Mouse (Mus musculus) intestine, embryonic 15.5 days (tissue): ENCODE results near the gene Wdhd1. TPM values are rescaled to one million over a fixed set of nuclear protein-coding genes. Genes with fewer than 3 reads are reported as not detected.
A peak's percentile ranks its signal among the peaks of the same experiment; 100 is the strongest.
"Not testable (repeated sequence)": the region's sequence is repeated elsewhere in the genome, so short reads cannot be mapped to it uniquely, and the experiment has no call there.

Experiments
- ATAC-seq: fragments of 200-750 bp; cut with Nextera tagmentation; 2 replicates; pipeline ENCODE4 v1.8.0; 2017; ENCODE audit warnings: moderate TSS enrichment, moderate library complexity
- H3K27ac ChIP-seq: fragments of 300-500 bp; sonication (generic); 2 replicates; pipeline ENCODE4 v1.5.1; 2015; ENCODE audit warnings: mild to moderate bottlenecking, inconsistent platforms
- H3K27me3 ChIP-seq: fragments of 300-500 bp; sonication (generic); replicated peaks from 2 replicates; pipeline ENCODE4 v1.6.1; 2015; ENCODE audit warnings: inconsistent platforms
- H3K36me3 ChIP-seq: fragments of 300-500 bp; sonication (generic); 2 replicates; pipeline ENCODE4 v1.6.1; 2015; ENCODE audit warnings: inconsistent platforms
- H3K4me1 ChIP-seq: fragments of 300-500 bp; sonication (generic); replicated peaks from 2 replicates; pipeline ENCODE4 v1.6.1; 2015; ENCODE audit warnings: inconsistent platforms
- H3K4me2 ChIP-seq: fragments of 300-500 bp; sonication (generic); replicated peaks from 2 replicates; pipeline ENCODE4 v1.6.1; 2015; ENCODE audit warnings: mild to moderate bottlenecking, inconsistent platforms
- H3K4me3 ChIP-seq: fragments of 300-500 bp; sonication (generic); replicated peaks from 2 replicates; pipeline ENCODE4 v1.5.1; 2015; ENCODE audit warnings: inconsistent platforms
- H3K9ac ChIP-seq: fragments of 300-500 bp; sonication (generic); 2 replicates; pipeline ENCODE4 v1.6.1; 2015; ENCODE audit warnings: inconsistent platforms
- H3K9me3 ChIP-seq: fragments of 300-500 bp; sonication (generic); 2 replicates; pipeline ENCODE4 v1.6.1; 2016; ENCODE audit warnings: inconsistent platforms
- WGBS: fragments of 180-500 bp; shearing (Covaris S2); methylation state at CpG from one replicate; pipeline ENCODE4 v1.1.7; 2015; 5-methylcytosine and 5-hydroxymethylcytosine counted together
- polyA plus RNA-seq: library from polyadenylated mRNA; unstranded; fragments of >200 nt; fragmentation: Nextera tagmentation; extraction: Ambion mirVana; gene quantifications from 2 replicates; pipeline ENCODE4 v1.2.1, GENCODE M21; 2015

The Wdhd1 gene
- 25.1 and 28.4 TPM in 2 replicates for polyA plus RNA-seq

DNA sequence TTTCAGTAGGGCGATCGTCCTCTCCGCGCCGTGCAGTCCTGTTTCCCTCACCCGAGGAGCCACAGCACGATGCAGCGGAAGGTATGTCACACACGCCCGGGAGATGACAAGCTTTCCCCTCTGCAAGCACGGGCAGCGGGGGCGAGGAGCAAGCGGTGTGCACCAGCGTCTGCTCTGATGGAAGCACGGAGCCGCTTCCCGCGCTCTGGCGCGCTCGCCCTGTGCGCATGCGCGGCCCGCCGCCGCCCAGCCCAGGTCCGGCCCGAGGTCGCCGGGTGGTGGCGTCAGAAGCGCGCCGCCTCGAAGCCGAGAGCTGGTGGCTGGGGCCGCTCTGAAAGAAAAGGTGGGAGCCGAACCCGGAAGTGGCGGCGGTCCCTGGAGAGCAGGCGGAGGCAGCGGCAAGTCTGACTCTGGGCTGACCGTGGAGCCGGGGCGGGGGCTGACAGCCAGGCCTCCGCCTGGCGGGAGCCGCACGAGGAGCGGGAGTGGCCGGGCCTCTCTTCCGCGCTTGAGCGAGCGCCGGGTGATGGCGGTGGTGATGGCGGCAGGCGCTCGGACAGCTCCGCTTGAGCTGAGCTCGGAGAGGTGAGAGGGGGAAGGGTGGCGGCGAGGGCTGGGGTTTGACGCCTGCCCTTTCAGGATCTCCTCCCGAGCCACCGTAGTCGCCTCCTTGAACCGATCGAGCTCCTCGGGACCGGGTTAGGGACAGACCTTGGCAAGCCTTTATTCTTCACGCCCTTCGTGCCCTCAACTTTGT is at the start of gene Wdhd1, which contains the start of gene Socs4:
TSS of gene Wdhd1 (minus strand) at position 221 of the 757 bp plus-strand sequence.
TSS of gene Socs4 (plus strand) at position 295 of the 757 bp plus-strand sequence.
- no peaks in the 10 kb centered on the region for H3K36me3 ChIP-seq
- H3K27me3 ChIP-seq: no peaks in the 10 kb centered on the region
- WGBS: under 1% methylated on average over 75 of the region's 77 CpGs
- H3K4me2 ChIP-seq: peak within 1 kb of the TSS; percentile 75
- H3K9ac ChIP-seq: peak within 1 kb of the TSS; percentile 83
- peak within 1 kb of the TSS; percentile 97 for H3K27ac ChIP-seq
- 0 out of 2 replicates have a peak, but pooled peaks cover 4% of the 10 kb centered on the region for H3K4me1 ChIP-seq
- peak within 1 kb of the TSS; percentile 81 for H3K4me3 ChIP-seq
- peak; percentile 98 for ATAC-seq
- H3K9me3 ChIP-seq: no peaks in the 10 kb centered on the region

DNA sequence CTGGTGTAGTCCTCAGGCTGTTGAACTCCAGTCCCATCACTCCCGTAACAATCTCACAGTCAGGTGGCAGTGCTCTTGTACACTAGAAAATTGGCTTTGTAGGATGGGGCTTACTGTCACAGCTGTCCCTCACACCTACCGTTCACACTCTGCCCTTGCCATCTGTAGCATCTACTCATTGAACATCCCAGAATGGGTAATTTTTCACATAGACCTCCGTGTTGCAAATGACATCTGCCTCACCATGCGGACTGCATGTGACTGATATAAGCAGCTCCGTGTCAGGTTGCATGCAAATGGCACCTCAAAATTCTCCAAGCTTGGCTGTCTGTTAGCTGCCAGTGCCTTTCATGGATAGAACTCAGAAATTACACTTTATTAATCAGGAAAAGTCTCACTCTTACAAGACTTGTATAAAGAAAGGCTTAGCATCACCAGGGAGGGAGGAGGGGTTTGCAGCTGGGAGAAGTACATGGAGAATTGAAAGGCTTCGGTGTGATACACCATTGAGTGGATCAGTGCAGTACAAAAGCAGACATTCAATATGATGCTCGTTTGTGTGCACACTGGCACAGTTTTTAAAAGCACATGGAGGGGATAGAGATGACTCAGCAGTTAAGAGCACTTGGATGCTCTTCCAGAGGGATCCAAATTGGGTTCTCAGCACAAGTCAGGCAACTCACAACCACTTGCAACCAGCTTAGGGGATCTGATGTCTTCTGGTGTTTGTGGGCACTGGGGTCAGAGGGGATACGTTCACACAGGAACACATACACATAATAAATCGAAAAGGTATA is 49.5 kb upstream of the Wdhd1 start:
- H3K27me3 ChIP-seq: no peaks in the 10 kb centered on the region
- 0 out of 2 replicates have a peak, but pooled peaks cover 3% of the 10 kb centered on the region for H3K36me3 ChIP-seq
- H3K4me2 ChIP-seq: no peak overlapping the region; the same call in 1 of the 2 replicates
- no peak overlapping the region for H3K4me3 ChIP-seq
- no peak overlapping the region for H3K27ac ChIP-seq
- H3K4me1 ChIP-seq: no peaks in the 10 kb centered on the region
- WGBS: 82% methylated on average over 9 of the region's 9 CpGs
- H3K9ac ChIP-seq: no peak overlapping the region
- no peak for ATAC-seq
- no peaks in the 10 kb centered on the region for H3K9me3 ChIP-seq

DNA sequence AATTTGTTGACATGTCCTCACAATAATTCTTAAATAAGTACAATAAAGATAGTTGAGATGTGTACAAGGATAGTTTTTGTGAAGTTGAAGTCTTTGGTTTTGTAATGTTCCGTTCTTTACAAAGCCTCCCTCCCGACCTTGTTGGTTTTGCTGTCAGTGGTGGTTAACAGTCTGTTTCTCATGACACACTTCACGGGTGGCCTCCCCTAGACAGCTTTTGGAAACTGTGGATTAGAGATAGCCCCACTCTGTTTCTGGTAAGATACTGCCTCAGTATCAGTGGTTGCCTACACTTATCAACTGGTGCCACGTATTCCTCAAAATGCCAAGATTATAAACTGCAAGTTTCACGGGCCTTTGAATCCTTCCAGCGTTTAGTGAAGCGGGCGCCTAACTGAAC is 44.9 kb upstream of the Wdhd1 start:
- H3K36me3 ChIP-seq: peaks cover 13% of the 10 kb centered on the region; the same call in 1 of the 2 replicates
- H3K4me3 ChIP-seq, H3K4me1 ChIP-seq, H3K9ac ChIP-seq, H3K9me3 ChIP-seq, H3K4me2 ChIP-seq, ATAC-seq, H3K27ac ChIP-seq, H3K27me3 ChIP-seq: not testable (repeated sequence)
- WGBS: 91% methylated on average over 7 of the region's 8 CpGs

DNA sequence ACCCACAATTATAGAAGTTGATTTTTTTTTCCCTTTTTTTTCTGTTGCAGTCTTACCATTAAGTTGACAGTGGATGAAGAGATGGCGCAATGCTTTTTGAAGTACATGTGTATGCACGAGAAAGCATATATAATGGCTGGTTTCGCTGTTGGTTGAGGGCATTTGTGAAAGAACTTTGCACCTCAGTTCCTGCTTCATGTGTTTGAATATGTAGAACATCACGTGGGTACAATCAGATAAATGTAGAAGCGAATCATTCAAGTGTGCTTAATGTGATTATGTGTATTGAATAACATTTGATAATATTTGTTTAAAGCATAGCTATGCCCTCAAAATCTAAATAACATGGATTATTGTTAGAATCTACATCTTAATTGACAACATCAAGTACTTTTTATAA is 42.7 kb upstream of the Wdhd1 start:
- Histone ChIP-seq H3K27me3 (no peaks in the 10 kb centered on the region), H3K4me3 (no peak overlapping the region), H3K4me1 (no peaks in the 10 kb centered on the region), H3K27ac (no peak overlapping the region), H3K36me3 (peaks cover 9% of the 10 kb centered on the region; the same call in 1 of the 2 replicates), H3K4me2 (no peak overlapping the region), H3K9me3 (no peaks in the 10 kb centered on the region), H3K9ac (no peak overlapping the region)
- 85% methylated on average over 5 of the region's 5 CpGs for WGBS
- no peak for ATAC-seq

DNA sequence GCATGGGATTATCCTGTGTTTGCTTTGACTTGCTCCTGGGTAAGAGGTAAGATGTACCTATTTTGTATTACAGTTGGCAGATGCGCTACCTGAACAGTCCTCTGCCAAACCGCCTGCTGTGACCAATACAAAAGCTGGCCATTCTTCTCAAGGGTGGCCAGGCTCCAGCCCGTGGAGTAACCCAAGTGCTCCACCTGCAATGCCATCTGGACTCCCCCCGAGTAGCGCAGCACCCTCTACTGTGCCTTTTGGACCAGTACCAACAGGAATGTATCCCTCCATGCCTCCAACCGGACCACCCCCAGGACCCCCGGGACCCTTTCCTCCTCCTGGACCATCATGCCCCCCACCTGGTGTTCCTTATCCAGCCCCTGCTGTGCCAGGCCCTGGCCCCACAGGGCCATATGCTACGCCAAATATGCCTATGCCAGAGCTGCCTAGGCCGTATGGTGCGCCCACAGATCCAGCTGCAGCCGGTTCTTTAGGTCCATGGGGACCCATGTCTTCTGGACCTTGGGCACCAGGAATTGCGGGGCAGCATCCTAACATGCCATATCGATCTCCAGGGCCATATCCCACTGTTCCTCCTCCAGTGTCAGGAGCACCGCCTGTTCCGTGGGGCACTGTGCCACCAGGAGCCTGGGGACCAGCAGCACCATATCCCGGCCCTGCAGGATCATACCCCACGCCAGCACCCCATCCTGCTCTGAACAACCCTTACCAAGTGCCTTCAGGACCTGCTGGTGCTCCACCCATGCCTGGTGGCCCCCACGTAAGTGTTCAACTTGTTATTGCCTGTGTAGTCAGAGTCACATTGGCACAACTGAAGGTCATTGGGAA is 33.9 kb upstream of the Wdhd1 start:
- no peak overlapping the region for H3K4me3 ChIP-seq
- no peak overlapping the region for H3K4me2 ChIP-seq
- H3K36me3 ChIP-seq: peaks cover 19% of the 10 kb centered on the region
- H3K9me3 ChIP-seq: no peaks in the 10 kb centered on the region
- H3K27me3 ChIP-seq: no peaks in the 10 kb centered on the region
- 92% methylated on average over 18 of the region's 18 CpGs for WGBS
- no peak overlapping the region for H3K9ac ChIP-seq
- peaks cover 4% of the 10 kb centered on the region; the same call in 1 of the 2 replicates for H3K4me1 ChIP-seq
- H3K27ac ChIP-seq: no peak overlapping the region
- no peak for ATAC-seq

DNA sequence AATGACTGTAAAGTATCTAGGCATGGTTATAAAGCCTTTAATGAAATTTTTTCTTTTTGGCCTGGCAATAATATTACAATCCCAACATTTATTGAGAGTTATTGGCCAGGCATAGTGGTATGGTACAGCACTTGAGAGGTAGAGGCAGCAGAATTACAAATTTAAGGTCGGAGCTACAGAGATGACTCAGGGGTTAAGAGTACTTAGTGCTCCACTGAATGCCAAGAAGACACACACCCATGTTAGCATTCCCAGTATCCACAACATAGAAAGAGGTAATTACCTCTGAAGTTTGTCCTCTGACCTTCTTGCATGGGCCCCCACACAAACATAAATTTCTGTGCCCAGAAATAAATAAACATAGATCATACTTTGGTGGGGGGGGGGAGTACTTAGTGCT is 32.4 kb upstream of the Wdhd1 start:
- H3K27me3 ChIP-seq: no peaks in the 10 kb centered on the region
- H3K4me3 ChIP-seq: no peak overlapping the region
- H3K9ac ChIP-seq: no peak overlapping the region
- H3K27ac ChIP-seq: no peak overlapping the region
- no peak overlapping the region for H3K4me2 ChIP-seq
- 92% methylated on average over 1 of the region's 1 CpGs for WGBS
- ATAC-seq: no peak
- H3K9me3 ChIP-seq: no peaks in the 10 kb centered on the region
- peaks cover 4% of the 10 kb centered on the region; the same call in 1 of the 2 replicates for H3K4me1 ChIP-seq
- peaks cover 19% of the 10 kb centered on the region for H3K36me3 ChIP-seq

DNA sequence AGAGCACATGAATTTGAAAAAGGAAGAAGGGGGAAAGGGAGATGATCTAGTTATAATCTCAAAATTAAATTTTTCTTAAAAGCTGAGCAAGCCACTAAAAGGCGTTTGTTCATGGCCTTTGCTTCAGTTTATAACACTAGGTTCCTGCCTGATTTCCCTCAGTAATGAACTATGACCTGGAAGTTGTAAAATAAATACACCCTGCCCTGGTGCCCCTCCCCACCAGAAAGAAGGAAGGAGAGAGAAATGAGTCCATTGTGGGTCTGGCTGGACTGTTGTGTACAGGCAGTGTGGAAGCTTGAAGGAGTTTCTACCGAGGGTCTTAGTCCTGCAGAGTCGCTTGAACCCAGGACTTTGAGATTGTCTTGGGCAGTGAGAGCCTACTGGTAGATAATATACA is 31.0 kb upstream of the Wdhd1 start:
- H3K36me3 ChIP-seq: peaks cover 18% of the 10 kb centered on the region
- no peak overlapping the region for H3K9ac ChIP-seq
- no peak overlapping the region for H3K4me2 ChIP-seq
- peaks cover 7% of the 10 kb centered on the region; the same call in 1 of the 2 replicates for H3K4me1 ChIP-seq
- no peak overlapping the region for H3K27ac ChIP-seq
- no peak overlapping the region for H3K4me3 ChIP-seq
- WGBS: 68% methylated on average over 3 of the region's 3 CpGs
- H3K9me3 ChIP-seq: no peaks in the 10 kb centered on the region
- H3K27me3 ChIP-seq: no peaks in the 10 kb centered on the region
- peak; percentile 72 for ATAC-seq

DNA sequence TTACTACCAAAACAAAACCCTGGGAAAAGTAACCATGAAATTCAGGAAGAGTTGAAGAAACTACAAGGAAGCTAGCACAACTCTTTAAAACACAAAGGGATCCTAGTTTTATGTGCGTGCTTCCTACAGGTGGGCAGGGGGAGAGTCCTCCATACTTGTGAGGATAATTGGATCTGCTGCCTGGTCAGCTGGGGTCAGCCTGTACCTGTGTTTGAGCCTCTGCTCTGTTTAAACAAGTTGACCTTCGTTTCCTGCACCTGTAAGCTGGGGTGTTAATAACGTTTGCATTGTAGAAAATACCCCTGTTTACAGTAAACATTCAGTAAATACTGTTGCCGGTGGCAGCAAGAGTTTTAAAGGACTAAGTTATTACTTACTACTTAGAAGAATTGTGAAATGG is 29.3 kb upstream of the Wdhd1 start:
- ATAC-seq: no peak
- 70% methylated on average over 4 of the region's 4 CpGs for WGBS
- H3K9me3 ChIP-seq: no peaks in the 10 kb centered on the region
- no peak overlapping the region for H3K27ac ChIP-seq
- H3K27me3 ChIP-seq: no peaks in the 10 kb centered on the region
- no peak overlapping the region for H3K4me3 ChIP-seq
- no peak overlapping the region for H3K9ac ChIP-seq
- H3K36me3 ChIP-seq: peaks cover 12% of the 10 kb centered on the region
- no peak overlapping the region for H3K4me2 ChIP-seq
- peaks cover 7% of the 10 kb centered on the region; the same call in 1 of the 2 replicates for H3K4me1 ChIP-seq

DNA sequence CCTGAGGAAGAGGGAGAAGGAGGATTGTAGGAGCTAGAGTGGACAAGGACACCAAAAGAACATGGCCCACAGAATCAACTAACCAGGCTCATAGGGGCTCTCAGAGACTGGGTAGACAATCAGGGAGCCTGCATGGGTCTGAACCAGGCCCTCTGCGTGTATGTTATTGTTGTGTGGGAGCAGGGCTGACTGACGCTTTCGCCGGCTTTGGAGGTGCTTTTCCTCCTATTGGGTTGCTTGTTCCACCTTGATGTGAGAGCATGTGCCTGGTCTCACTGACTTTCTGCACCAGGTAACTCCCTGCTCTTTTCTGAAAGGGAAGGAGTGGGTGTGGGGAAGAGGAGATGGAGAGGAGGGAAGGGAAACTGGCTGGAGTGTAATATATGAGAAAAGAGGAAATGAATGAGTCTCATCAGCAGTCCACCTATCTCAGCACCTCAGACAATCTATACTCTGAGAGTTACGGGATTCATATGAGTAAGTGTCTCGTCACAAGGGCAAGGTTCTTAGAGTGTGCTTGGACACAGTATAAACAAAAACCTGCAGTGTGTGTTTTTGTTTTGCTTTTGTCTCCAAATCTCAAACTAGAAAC is 28.3 kb upstream of the Wdhd1 start:
- Histone ChIP-seq H3K4me2 (no peak overlapping the region), H3K4me1 (peaks cover 13% of the 10 kb centered on the region), H3K27me3 (no peaks in the 10 kb centered on the region), H3K27ac (no peak overlapping the region), H3K36me3 (peaks cover 3% of the 10 kb centered on the region; the same call in 1 of the 2 replicates), H3K9me3 (no peaks in the 10 kb centered on the region), H3K4me3 (no peak overlapping the region), H3K9ac (no peak overlapping the region)
- no peak for ATAC-seq
- 87% methylated on average over 6 of the region's 6 CpGs for WGBS

DNA sequence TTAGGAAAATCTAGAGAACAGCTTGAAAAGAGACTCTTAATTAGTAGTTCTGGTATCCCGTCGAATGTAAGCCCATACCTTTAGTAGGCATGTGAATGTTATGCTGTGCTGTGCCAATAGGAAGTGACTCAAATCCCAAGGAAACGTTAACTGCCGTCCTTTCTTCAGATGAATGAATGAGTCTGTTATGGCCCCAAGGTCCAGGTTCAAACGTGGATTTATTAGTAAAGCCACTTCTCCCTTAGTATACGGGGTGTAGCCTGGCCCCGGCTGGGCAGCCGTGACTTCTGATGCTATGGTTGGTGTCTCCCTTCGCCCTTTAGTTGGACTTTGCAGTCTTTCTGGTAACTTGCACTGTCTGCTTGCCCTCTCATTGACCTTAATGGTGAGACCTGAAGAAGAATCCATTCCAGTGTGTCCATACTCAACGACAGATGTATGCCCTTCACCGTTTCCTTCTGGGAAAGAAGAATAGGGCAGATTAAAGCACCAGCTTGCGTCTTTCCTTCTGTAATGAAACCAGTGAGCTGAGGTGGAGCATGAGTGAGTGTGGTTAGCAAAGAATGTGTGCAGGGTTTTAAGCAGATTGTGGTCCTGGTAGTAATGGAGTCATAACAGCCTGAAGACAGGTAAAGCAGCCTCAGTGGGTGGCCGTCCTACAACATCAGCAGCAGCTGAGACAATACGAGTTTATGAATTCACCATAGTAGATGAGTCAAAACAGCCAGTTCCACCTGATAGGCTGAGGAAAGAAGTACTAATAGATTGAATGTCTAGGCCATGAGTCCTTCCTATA is 26.4 kb upstream of the Wdhd1 start:
- no peak for ATAC-seq
- H3K4me2 ChIP-seq: no peak overlapping the region
- 76% methylated on average over 14 of the region's 14 CpGs for WGBS
- H3K36me3 ChIP-seq: 0 out of 2 replicates have a peak, but pooled peaks cover 3% of the 10 kb centered on the region
- H3K27me3 ChIP-seq: no peaks in the 10 kb centered on the region
- H3K9me3 ChIP-seq: no peaks in the 10 kb centered on the region
- no peak overlapping the region for H3K9ac ChIP-seq
- H3K4me1 ChIP-seq: peaks cover 16% of the 10 kb centered on the region
- H3K4me3 ChIP-seq: no peak overlapping the region
- no peak overlapping the region; the same call in 1 of the 2 replicates for H3K27ac ChIP-seq

DNA sequence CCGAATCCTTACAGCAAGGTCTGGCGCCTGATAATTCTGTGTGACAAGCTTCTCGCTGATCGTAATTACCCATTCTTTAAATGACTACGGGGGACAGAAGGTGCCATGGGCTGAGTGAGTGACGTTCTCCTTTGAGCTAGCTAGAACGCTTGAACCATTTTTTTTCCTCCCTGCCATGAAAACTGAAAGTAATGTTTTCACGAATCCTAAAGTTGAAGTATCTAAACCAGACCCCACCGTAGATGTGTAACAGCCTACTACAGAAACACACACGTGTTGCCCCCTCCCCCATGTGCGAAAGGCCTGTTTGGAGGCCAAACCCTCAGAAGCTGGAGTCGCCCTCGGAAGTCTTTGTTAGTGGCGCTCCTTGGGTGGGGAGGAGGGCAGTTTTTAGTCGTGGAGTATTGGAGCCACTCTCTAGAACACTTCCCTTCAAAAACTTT is 22.2 kb upstream of the Wdhd1 start:
- under 1% methylated on average over 15 of the region's 15 CpGs for WGBS
- H3K4me2 ChIP-seq: peak overlapping the region; percentile 61
- peak overlapping the region; percentile 74 for H3K4me3 ChIP-seq
- H3K4me1 ChIP-seq: peaks cover 12% of the 10 kb centered on the region; the same call in 1 of the 2 replicates
- H3K27ac ChIP-seq: peak overlapping the region; percentile 90
- no peaks in the 10 kb centered on the region for H3K27me3 ChIP-seq
- peak overlapping the region; percentile 88 for H3K9ac ChIP-seq
- no peaks in the 10 kb centered on the region for H3K36me3 ChIP-seq
- no peaks in the 10 kb centered on the region for H3K9me3 ChIP-seq
- ATAC-seq: peak; percentile 22
